Mouse (Mus musculus): ENCODE results near the gene Bmp8a.
"Not testable (repeated sequence)": the region's sequence is repeated elsewhere in the genome, so short reads cannot be mapped to it uniquely, and the experiment has no call there.

Bmp8a gene

DNA sequence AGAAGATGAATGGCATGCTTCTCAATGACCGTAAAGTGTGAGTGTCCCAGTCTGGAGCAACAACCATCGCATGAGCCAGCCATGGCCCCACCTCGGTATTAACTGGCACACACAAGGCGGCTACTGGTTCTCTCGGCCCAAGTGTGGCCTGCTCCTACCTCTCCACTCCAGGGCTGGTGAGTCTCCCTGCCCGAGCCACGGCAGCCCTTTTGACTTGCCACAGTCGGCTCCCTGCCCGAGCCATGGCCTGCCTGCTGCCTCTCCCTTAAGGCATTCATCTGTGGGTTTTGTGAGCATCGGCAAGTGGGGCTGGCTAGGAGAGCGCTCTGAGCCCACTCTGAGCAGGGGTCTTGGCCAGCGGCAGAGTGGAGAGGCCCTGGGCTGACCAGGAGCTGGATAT is 54.0 kb downstream of the Bmp8a start:
- no peak for DNase-seq (ENCODE audit: low spot score in 2 of 2)

DNA sequence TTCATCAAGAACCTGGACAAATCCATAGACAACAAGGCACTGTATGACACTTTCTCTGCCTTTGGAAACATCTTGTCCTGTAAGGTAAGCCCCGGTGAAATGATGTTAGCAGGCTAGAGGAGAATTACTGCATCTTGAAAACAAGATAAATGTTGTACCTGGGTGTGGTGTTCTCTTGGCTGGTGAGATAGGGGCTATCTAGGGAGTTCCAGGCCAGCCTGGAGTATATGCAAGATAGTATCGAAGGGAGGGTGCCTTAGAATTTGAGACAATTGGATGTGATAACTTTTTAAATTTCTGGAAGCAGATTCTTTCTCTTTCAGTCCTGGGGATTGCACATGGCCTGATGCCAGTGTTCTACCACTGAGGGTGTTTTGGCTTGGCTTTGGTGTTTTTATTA is 56.3 kb downstream of the Bmp8a start:
- peak in 1 of 2 experiments; percentile 6 for DNase-seq (ENCODE audit: low spot score in 2 of 2)

- no peak for DNase-seq (ENCODE audit: low spot score in 2 of 2)
Measured at GRCm38 (mm10) chr4:123284731-123285624, 58.1 kb downstream of the Bmp8a start.

GRCm38 (mm10) chr4:123283675-123284064 is 59.4 kb downstream of the Bmp8a start:
- DNase-seq (ENCODE audit: low spot score in 2 of 2) = not testable (repeated sequence)

- not testable (repeated sequence) for DNase-seq (ENCODE audit: low spot score in 2 of 2)
Measured at GRCm38 (mm10) chr4:123282915-123283674, 60.0 kb downstream of the Bmp8a start.

- DNase-seq (ENCODE audit: low spot score in 2 of 2) = peak; percentile 88 to 90
Measured at GRCm38 (mm10) chr4:123282500-123282899, 60.6 kb downstream of the Bmp8a start.

- no peak for DNase-seq (ENCODE audit: low spot score in 2 of 2)
Measured at GRCm38 (mm10) chr4:123280117-123280516, 62.9 kb downstream of the Bmp8a start.

DNA sequence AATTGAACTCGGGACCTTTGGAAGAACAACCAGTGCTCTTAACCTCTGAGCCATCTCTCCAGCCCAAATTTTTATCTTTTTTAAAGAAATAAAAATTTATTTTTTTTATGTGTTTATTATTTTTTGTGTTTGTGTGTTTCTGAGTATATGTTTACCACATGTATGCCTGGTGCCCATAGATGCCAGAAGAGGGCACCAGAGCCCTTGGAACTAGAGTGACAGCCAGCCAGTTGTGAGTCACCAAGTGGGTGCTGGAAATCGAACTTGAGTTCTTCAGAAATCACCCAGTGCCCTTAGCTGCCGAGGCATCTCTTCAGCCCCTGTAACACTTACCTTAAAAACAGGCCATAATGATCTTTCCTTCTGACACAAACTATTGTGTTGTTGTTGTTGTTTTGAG is 72.0 kb downstream of the Bmp8a start:
- DNase-seq (ENCODE audit: low spot score in 2 of 2) = no peak
